Mouse (Mus musculus) yolk sac, embryonic 10.5 days (tissue): Measurements from ENCODE around the gene S100g.

ENCODE experiments used
- DNase-seq: peaks from one replicate; pipeline ENCODE4 v3.0.0-alpha.2; 2017; ENCODE audit warnings: low spot score

The S100g gene

DNA sequence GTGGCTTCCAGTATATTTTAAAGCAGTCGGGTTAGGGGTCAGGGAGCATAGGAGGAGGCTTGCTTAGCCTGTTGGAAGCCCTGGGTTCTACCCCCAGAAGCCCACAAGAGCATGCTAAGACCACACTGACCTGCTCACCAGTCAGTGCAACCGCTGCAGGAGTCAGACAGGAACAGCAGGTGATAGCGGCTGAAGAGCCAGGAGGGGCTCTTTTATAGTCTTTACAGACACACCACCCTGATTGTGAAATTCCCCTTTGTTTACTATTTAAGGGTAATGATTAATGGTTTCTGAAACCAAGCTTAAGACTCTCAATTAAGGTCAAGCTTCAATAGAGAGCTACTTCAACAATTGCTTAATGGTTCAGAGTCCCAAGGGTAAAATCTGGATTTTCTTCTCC, at the start of gene S100g:
S100g (minus strand) TSS at position 217 of the 400 bp plus-strand sequence.
- DNase-seq, result peak; percentile 51

DNA sequence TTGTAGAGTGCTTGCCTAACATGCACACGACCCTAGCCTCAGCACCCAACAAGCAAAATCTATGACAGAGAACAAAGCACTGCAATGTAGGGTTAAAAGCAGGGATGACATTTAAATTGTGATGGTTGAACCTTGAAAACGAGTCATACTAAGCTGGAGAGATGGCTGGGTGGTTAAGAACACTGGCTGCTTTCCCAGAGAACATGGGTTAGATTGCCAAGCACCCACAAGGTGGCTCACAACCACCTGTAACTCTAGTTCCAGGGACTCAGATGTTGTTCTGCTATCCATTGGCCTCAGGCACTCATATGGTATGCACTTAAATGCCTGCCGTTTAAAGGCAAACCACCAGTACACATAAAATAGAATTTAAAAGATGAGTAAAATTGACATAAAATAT, 27.7 kb upstream of the S100g start:
- DNase-seq, result no peak

DNA sequence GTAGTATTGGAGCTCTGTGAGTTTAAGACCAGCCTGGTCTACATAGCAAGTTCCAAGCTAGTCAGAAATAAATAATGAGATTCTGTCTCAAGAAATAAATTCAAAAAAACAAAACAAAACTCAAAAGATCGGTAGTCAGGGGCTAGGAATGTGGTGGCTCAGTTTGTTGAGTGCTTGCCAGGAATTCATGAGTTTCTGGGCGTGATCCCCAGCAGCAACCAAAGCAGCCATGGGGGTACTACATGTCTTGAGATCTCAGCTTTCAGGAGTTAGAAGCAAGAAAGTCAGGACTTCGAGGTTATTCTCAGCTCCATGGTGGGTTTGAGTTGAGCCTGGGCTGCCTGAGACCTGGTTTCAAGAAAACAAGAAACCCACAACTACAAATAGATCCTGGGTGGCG, 27.0 kb upstream of the S100g start:
- DNase-seq, result no peak

DNA sequence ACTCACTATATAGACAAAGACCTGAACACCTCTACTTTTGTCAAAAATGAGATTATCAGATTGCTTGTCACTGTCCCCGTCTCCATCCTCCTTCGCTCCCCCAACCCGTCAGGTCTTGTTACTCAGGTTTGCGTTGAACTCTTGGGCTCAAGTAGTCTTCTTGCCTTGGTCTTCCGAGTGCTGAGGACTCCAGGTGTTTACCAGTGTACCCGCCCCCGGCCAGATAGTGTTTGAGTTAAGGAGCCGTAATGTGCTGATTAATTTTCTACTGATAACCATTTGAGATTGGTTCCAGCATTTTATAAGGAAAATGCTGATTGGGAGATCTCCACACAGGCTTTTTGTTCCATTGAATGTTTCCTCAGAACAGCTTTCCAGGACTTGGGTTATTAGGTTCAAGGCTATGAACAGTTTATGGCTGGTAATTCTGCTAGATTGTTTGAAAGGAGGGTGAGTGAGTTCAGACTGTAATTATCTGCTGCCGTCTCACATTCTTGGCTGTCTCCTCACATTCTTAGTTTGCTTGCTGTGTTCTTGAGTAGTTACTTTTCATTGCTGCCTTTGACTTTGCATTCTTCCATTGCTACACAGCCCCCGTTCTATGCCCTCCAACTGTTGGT, 22.6 kb upstream of the S100g start:
- no peak for DNase-seq

DNA sequence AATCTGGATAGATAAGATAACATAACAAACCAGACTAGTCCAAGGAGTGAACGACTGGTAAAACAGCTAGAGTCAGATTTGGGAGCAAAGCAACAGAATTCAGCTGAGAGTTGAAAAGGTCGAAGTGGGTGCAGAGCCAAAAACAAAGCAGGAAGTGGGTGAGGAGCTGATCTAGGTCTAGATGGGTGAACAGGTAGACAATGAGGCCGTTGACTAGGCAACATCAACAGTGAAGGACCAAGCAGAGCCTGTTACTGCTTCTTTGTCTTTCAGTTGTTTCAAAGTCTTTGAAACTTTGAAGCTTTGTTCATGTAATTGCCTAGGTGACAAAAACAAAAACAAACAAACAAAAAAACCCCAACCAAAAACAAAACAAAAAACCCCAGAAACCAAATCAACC, 11.8 kb upstream of the S100g start:
- DNase-seq, result no peak

DNA sequence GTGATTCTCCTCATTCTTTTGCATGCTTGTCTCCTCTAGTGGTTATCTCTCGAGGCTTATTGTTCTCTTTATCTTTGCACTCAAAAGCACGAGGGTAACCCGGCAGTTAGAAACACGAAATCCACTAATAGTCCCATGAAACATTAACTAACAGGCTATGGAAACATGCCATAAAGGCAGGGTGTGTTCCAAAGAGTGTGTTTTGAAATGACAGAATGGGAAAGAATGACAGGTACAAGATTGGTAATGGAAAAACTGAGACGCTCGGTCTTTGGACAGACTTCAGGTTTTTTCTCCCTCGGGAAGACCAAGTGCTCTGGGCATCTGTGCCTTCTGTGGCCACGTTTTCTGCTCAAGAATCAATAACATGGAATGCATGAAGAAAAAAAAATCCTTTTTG, 3.1 kb upstream of the S100g start:
- DNase-seq, result peak; percentile 31

DNA sequence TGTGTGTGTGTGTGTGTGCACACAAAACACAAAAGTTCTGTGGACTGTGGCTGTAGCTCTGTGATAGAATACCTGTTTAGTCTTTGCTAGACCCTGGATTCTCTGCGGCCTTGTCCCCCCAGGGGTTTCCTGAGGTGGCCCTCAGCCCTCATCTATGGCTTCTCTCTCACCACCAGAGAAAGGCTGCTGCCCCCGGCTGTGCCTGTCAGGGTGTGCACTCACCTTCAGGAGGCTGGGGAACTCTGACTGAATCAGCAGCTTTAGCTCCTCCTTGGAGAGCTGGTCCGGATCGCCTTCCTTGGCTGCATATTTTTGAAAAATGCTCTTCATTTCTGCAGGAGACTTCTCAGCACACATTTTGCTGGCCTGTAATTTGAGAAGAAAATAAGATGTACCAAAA, 559 bp downstream of the S100g start:
- peak; percentile 9 for DNase-seq

DNA sequence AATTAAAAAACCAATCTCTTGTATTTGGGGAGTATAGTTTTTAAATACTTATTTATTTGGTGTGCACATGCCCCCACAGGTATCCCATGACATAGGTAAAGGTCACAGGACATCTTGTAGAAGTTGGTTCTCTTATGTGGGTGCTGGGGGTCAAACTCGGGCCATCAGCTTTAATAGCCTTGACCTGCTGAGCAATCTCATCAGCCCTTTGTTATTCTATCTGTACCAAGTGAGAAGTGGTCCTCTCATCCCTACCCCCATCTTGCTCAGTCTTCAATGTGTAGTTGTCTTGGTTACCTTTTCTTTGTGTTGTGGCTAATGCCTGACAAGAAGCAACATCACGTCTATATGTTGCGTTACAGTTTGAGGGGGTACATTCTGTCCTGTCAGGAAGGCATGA, 6.5 kb downstream of the S100g start:
- DNase-seq, result no peak

DNA sequence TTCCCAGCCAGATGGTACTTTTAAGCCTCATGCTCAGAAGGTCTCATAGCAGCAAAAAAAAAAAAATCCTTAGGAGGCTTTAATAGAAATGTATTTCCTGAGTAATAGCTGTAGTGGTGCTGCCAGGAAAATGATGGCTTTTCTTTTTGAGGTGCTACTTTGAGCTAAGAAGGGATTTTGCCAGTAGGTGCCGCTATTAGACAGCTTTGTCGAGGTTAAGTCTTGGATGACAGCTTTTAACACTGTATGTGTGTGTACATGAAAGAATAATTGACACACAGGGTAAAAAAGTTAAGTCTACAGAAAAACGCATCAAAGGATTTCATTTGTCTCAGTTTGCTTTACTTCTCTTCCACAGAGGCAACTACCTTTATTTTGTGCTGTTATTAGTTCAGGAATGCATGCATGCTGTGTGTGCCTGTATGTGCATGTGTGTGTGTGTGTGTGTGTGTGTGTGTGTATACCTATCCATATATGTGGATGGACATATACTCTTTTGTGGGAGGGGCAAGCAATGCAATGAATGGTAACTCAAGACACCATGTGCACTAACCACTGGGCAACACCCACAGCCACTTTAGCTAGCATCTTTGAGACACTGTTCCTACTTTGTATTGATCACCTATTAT, 14.5 kb downstream of the S100g start:
- peak; percentile 23 for DNase-seq

DNA sequence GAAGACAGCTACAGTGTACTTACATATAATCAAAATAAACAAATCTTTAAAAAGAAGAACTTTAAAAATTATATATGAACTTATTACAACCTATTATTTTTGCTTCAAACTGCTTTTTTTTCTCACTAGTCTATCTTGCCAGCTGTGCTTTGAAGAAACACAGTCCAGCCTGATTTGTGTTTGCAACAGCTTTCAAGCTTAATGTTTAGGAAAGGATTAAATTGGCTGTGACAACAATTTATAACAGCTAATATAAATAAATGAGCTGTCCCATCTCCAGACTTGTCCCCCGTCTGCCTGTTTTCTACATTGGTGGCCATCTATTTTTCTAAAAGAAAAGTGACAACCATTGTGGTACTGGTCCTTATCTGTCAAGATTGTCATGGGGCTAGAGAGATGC, 22.4 kb downstream of the S100g start:
- no peak for DNase-seq

DNA sequence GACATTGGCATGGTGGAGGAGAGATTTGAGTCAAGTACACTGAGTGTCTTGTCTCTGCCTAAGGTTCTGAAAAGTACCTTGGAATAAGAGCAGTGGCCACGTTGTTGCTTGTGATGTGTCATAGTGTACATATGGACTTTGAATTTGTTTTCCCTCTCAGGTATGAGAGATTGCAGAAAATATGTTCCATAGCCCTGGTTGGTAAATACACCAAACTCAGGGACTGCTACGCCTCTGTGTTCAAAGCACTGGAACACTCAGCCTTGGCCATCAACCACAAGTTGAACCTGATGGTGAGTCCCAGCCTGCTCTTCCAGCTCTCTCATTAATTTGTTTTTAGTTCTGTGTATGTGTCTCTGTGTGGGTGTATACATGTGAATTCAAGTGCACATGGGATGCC, 32.9 kb downstream of the S100g start:
- DNase-seq, result no peak

DNA sequence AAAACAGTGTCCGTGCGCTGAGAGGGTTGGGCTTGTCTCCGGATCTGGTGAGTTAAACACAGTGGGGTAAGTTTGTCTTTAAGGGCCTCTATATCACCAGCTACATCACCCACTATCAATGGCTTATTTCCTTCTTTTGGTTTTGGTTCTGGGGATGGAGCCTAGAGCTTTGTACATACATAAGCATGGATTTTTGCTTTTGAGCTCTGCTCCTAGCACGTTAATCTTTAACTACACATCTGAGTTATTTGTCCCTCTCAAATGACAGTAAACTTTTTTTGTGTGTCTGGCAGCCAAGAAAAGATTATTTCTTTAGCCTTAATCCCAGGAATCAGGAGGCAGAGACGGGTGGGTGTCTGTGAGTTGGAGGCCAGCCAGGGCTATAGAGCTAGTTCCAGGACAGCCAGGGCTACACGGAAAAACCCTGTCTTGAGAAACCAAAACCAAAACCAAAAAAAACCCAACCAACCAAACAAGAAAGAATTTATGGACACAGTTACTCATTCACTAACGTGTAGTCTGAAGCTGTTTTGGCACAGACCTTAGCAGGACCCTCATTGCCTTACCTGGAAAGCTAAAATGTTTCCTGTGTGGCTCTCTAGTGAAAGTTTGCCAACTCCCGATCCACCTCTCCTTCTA, 42.8 kb downstream of the S100g start:
- no peak for DNase-seq

DNA sequence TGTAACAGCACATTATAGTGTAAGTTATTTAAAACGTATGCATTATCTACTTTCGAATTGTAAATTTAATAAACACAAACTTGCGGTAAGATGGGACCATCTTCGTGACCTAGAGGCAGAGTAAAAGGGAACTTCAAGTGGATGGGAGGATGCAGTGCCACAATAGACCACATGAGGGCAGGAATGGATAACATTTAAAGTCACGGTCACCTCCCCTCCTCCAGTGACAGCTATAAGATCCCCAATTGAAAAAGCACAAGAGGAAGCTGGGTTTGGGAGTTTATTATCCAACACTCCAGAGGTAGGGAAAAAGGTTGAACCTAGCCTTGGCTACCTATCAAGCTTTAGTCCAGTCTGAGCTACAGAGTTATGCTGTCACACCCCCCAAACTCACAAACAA, 48.7 kb downstream of the S100g start:
- DNase-seq, result no peak

DNA sequence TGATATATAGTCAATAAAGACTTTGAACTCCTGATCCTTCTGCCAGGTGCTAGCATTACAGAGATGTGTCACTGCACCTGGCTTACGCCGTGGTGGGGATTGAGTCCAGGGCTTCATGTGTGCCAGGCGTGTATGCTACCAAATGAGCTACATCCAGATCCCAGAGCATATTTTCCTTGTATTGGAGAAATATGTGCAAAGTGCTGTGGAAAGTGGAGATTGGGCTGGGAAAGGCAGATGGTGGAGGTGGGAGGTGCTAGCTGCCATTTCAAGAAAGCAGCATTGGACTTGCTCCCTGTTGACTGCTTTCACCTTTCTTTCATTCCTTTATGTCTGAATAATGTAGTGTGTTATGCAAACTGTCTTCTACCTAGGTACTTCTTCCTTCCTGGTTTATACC, 50.7 kb downstream of the S100g start:
- DNase-seq, result no peak
